Mouse (Mus musculus) intestine, postnatal 0 days (tissue): Measurements from ENCODE around the gene Rmnd1. TPM values are rescaled to one million over a fixed set of nuclear protein-coding genes. Genes with fewer than 3 reads are reported as not detected.
A peak's percentile ranks its signal among the peaks of the same experiment; 100 is the strongest.

Experiments used
- ATAC-seq: fragments of 200-750 bp; cut with Nextera tagmentation; 2 replicates; pipeline ENCODE4 v1.8.0; 2017; ENCODE audit warnings: mild to moderate bottlenecking, moderate TSS enrichment, moderate library complexity
- H3K27ac ChIP-seq: fragments of 300-500 bp; sonication (generic); 2 replicates; pipeline ENCODE4 v1.5.1; 2014; ENCODE audit warnings: mild to moderate bottlenecking, low read depth, low read length, moderate library complexity
- H3K27me3 ChIP-seq: fragments of 300-500 bp; sonication (generic); replicated peaks from 2 replicates; pipeline ENCODE4 v1.6.1; 2014; ENCODE audit warnings: low read length, mixed read lengths; ENCODE audit not compliant: control insufficient read depth, insufficient read depth
- H3K36me3 ChIP-seq: fragments of 300-500 bp; sonication (generic); 2 replicates; pipeline ENCODE4 v1.6.1; 2014; ENCODE audit warnings: mild to moderate bottlenecking, moderate library complexity; ENCODE audit not compliant: control insufficient read depth, insufficient read depth
- H3K4me1 ChIP-seq: fragments of 300-500 bp; sonication (generic); replicated peaks from 2 replicates; pipeline ENCODE4 v1.6.1; 2014; ENCODE audit warnings: antibody characterized with exemption, low read length, mixed read lengths; ENCODE audit not compliant: control insufficient read depth, insufficient read depth
- H3K4me2 ChIP-seq: fragments of 300-500 bp; sonication (generic); replicated peaks from 2 replicates; pipeline ENCODE4 v1.6.1; 2014; ENCODE audit warnings: low read depth, mild to moderate bottlenecking, moderate library complexity
- H3K4me3 ChIP-seq: fragments of 300-500 bp; sonication (generic); 2 replicates; pipeline ENCODE4 v1.5.1; 2014; ENCODE audit warnings: low read depth, low read length
- H3K9ac ChIP-seq: fragments of 300-500 bp; sonication (generic); 2 replicates; pipeline ENCODE4 v1.6.1; 2014; ENCODE audit warnings: mild to moderate bottlenecking, low read depth, low read length
- H3K9me3 ChIP-seq: fragments of 300-500 bp; sonication (generic); 2 replicates; pipeline ENCODE4 v1.6.1; 2016; ENCODE audit warnings: mixed run types; ENCODE audit not compliant: control insufficient read depth
- CTCF ChIP-seq: sonication (generic); IDR thresholded peaks from 2 replicates; pipeline ENCODE4 v1.5.1; 2016; ENCODE audit warnings: low read depth, mild to moderate bottlenecking, control low read depth, antibody characterized with exemption, moderate library complexity
- WGBS: fragments of 180-500 bp; shearing (Covaris S2); extraction: QIAGEN DNeasy Blood & Tissue Kit; methylation state at CpG from one replicate; pipeline ENCODE4 v1.1.7; 2014; 5-methylcytosine and 5-hydroxymethylcytosine counted together
- polyA plus RNA-seq: library from polyadenylated mRNA; unstranded; fragments of >200 nt; fragmentation: Nextera tagmentation; extraction: Ambion mirVana; gene quantifications from 2 replicates; pipeline ENCODE4 v1.2.1, GENCODE M21; 2015

Gene Rmnd1
- polyA plus RNA-seq, 1 experiment from 2014 or later, result 26.8 TPM

DNA sequence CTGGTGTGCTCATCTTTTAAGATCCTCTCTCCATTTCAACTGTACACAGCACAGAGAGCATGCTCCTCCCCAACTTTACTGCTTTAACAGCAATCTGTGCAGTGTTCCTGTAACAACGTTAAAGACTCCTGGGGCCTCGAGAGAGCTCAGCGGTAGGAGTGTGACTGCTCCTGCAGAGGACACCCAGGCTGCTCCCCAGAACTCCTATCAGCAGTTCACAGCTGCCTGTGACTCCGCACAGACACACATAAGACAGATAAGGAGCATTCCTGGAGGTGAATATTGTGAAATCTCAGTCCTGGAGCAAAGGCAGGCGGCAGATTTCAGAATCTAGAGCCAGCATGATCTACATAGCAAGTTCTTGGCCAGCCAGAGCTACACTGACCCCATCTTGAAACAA, 26.7 kb downstream of the Rmnd1 start:
- 41% methylated on average over 5 of the region's 5 CpGs for WGBS
- Histone ChIP-seq H3K9ac (no peak overlapping the region), H3K4me3 (no peak overlapping the region), H3K4me1 (no peaks in the 10 kb centered on the region), H3K27me3 (no peaks in the 10 kb centered on the region), H3K27ac (no peak overlapping the region), H3K9me3 (no peaks in the 10 kb centered on the region), H3K4me2 (no peak overlapping the region), H3K36me3 (peaks cover 52% of the 10 kb centered on the region)
- TF ChIP-seq CTCF, result no peak
- ATAC-seq, result peak; percentile 74

DNA sequence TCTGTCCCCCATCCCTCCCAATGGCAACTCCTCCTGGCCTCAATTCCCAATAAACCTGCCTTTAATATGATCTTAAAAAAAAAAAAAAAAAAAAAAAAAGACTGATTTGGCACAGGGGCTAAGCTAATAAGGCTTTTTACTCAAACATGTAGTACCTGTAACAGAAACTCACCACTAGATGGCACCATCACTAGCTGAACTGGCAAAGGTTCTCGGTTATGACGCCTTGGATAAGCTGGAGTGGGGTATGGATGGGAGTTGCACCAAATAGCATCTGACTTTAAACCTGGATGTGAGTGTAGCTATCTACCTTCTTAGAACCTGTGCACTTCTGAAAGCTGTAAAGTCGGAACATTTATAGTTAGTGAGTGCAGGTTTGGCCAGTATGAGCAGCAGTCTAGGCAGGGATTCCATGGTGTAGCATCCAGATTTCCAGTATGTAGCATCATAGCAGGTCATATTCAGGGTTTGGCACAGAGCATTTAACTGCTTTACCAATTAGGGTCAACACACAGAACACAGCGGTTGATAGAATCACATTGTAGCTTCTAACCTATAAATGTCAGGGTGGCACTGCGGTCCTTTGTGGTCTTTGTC, 27.2 kb downstream of the Rmnd1 start:
- Histone ChIP-seq H3K27me3 (no peaks in the 10 kb centered on the region), H3K9ac (no peak overlapping the region), H3K4me2 (no peak overlapping the region), H3K4me1 (no peaks in the 10 kb centered on the region), H3K27ac (no peak overlapping the region), H3K36me3 (peaks cover 47% of the 10 kb centered on the region), H3K9me3 (no peaks in the 10 kb centered on the region), H3K4me3 (no peak overlapping the region)
- ATAC-seq, result no peak; the same call in 1 of the 2 replicates
- WGBS, result 59% methylated on average over 5 of the region's 5 CpGs
- TF ChIP-seq CTCF, result peak; percentile 84

DNA sequence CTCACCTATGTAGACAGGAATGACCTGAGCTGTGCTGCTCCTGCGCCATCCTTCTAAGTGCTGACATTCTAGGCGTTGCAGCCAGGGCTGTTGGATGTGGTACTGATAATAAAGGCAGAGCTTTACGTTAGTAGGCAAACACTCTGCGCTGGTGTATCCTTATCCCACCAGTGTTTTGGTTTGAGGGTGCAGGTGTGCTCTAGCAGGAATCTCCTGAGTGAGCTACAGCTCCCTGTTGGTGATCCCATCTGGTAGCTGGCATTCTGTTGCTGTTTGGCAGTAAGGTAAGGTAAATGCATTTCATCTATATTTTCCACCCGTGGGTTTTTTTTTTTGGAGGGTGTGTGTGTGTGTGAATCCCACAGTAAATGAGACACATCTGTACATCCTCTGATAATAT, 34.1 kb downstream of the Rmnd1 start:
- 75% methylated on average over 5 of the region's 5 CpGs for WGBS
- no peak overlapping the region for H3K27ac ChIP-seq
- ATAC-seq, result no peak
- H3K9ac ChIP-seq, result no peak overlapping the region
- no peak overlapping the region for H3K4me2 ChIP-seq
- no peaks in the 10 kb centered on the region for H3K4me1 ChIP-seq
- no peaks in the 10 kb centered on the region for H3K9me3 ChIP-seq
- no peaks in the 10 kb centered on the region for H3K27me3 ChIP-seq
- no peak for TF ChIP-seq CTCF
- no peak overlapping the region for H3K4me3 ChIP-seq
- peaks cover 33% of the 10 kb centered on the region for H3K36me3 ChIP-seq

DNA sequence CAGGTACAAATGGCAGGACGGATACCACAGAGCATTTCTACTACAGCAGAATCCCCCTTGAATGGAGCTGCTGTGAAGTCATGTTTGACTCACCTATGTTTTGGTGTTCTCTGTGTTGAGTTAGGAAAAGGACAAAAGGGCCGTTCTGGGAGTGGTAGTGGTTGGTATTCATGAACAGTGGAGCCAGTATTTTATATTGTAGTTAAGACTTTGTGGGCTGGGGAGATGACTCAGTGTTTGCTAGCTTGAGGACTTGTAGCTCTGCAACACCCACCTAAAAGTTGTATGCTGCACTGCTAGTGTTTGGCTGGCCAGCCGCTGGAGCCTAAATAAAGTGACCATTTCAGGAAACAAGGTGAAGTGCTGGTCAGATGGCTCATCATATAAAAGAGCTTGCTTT, 36.9 kb downstream of the Rmnd1 start:
- no peaks in the 10 kb centered on the region for H3K27me3 ChIP-seq
- no peak overlapping the region for H3K4me3 ChIP-seq
- H3K36me3 ChIP-seq, result peaks cover 23% of the 10 kb centered on the region
- WGBS, result 82% methylated on average over 3 of the region's 3 CpGs
- 0 out of 2 replicates have a peak, but pooled peaks cover 3% of the 10 kb centered on the region for H3K4me1 ChIP-seq
- ATAC-seq, result no peak
- H3K9ac ChIP-seq, result no peak overlapping the region
- no peak overlapping the region for H3K27ac ChIP-seq
- TF ChIP-seq CTCF, result no peak
- H3K4me2 ChIP-seq, result no peak overlapping the region
- no peaks in the 10 kb centered on the region for H3K9me3 ChIP-seq

DNA sequence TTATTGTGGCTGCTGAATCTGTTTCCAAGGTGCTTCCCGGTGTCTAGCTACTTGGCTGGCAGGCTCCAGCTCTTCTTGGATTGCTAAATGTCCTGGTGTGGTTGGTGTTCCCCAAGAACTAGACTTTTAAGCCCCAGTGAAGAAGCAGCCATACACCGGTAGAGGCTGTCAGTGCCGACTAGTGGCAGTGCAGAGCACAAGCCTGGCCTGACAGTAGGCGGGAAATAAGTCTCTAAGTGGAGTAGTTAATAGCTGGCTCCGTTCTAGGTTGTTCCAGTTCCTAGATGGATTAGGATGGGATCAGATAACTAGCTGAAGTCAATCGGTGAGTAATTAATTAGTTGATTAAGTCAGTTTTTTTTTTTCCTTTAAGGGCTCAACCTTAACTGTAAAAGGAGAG, 40.3 kb downstream of the Rmnd1 start:
- Histone ChIP-seq H3K9me3 (no peaks in the 10 kb centered on the region), H3K4me2 (no peak overlapping the region), H3K4me3 (no peak overlapping the region), H3K27me3 (no peaks in the 10 kb centered on the region), H3K36me3 (peaks cover 13% of the 10 kb centered on the region), H3K4me1 (peaks cover 10% of the 10 kb centered on the region), H3K27ac (no peak overlapping the region), H3K9ac (no peak overlapping the region)
- no peak for ATAC-seq
- TF ChIP-seq CTCF, result peak; percentile 78
- WGBS, result 25% methylated on average over 6 of the region's 6 CpGs

DNA sequence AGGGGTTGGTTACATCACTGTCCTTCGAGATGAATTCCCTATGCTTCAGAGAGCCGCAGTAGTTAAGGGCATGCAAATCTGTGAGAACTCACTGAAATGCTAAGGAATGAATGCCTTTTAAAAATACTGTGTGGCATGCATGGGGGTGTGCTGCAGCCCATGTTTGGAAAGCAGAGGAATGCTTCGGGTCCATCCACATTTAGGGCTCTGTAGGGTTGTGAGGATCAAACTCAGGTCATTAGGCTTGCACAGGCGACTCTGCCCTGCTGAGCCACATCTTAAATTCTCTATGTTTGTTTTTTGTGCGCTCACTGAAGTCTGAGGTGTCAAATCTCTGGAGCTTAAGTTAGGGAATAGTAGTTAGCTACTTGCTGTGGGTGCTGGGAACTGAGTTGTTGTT, 41.1 kb downstream of the Rmnd1 start:
- Histone ChIP-seq H3K4me2 (no peak overlapping the region), H3K36me3 (peaks cover 13% of the 10 kb centered on the region), H3K4me1 (peaks cover 10% of the 10 kb centered on the region), H3K9me3 (no peaks in the 10 kb centered on the region), H3K27ac (no peak overlapping the region), H3K4me3 (no peak overlapping the region), H3K27me3 (no peaks in the 10 kb centered on the region), H3K9ac (no peak overlapping the region)
- no peak for ATAC-seq
- 62% methylated on average over 5 of the region's 5 CpGs for WGBS
- no peak for TF ChIP-seq CTCF

DNA sequence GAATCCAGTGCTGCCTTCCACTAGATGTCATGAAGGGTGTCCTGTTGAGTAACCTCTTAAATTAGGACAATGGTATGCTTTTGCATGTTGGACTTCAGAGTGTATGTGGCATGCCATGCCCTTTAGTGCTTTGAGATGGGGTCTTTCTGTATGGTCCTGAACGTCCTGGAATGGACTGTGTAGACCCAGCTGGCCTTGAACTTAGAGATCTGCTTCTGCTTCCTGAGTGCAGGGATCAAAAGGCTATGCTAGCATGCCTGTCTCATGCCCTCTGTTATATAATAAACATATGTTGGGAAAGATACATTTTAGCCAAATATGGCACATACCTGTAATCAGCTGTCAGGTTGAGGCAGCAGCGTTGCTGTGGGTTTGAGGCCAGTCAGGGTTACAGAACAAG, 41.6 kb downstream of the Rmnd1 start:
- Histone ChIP-seq H3K4me1 (peaks cover 10% of the 10 kb centered on the region), H3K27me3 (no peaks in the 10 kb centered on the region), H3K9ac (no peak overlapping the region), H3K36me3 (peaks cover 9% of the 10 kb centered on the region), H3K4me3 (no peak overlapping the region), H3K27ac (no peak overlapping the region), H3K4me2 (no peak overlapping the region), H3K9me3 (no peaks in the 10 kb centered on the region)
- ATAC-seq, result no peak
- 39% methylated on average over 2 of the region's 2 CpGs for WGBS
- TF ChIP-seq CTCF, result no peak
